Mouse (Mus musculus) retina, embryonic 14.5 days (tissue): ENCODE measurements around the gene Spdya.
A peak's percentile ranks its signal among the peaks of the same experiment; 100 is the strongest.
"Not testable (repeated sequence)": the region's sequence is repeated elsewhere in the genome, so short reads cannot be mapped to it uniquely, and the experiment has no call there.

Experiments used
- DNase-seq: peaks from one replicate; pipeline ENCODE4 v3.0.0-alpha.2; 2015; ENCODE audit warnings: low spot score

Spdya gene

GRCm38 (mm10) chr17:71551757-71552451 is at the start of gene Spdya:
TSS of gene Spdya (plus strand) at chr17:71552061.
- DNase-seq: peak; percentile 95

GRCm38 (mm10) chr17:71506832-71507231 is 45.0 kb upstream of the Spdya start:
- DNase-seq: no peak

- no peak for DNase-seq
These were observed 41.6 kb upstream of the Spdya start for GRCm38 (mm10) chr17:71510297-71510696.

GRCm38 (mm10) chr17:71526302-71526708 is 25.6 kb upstream of the Spdya start:
- DNase-seq: no peak

GRCm38 (mm10) chr17:71526711-71527564 is 24.9 kb upstream of the Spdya start, which contains the start of gene Ndc80:
TSS of gene Ndc80 (minus strand) at chr17:71526857.
- DNase-seq: peak; percentile 97

GRCm38 (mm10) chr17:71528042-71528441 is 23.8 kb upstream of the Spdya start:
- DNase-seq: no peak

- not testable (repeated sequence) for DNase-seq
These were observed 16.3 kb upstream of the Spdya start for GRCm38 (mm10) chr17:71535595-71535994.

GRCm38 (mm10) chr17:71537164-71537563 is 14.7 kb upstream of the Spdya start:
- DNase-seq: no peak

GRCm38 (mm10) chr17:71548586-71548985 is 3.3 kb upstream of the Spdya start:
- peak; percentile 73 for DNase-seq

GRCm38 (mm10) chr17:71551350-71551749 is 511 bp upstream of the Spdya start:
- DNase-seq: no peak

- DNase-seq: peak; percentile 38
These were observed 1.0 kb downstream of the Spdya start for GRCm38 (mm10) chr17:71552901-71553300.

GRCm38 (mm10) chr17:71561631-71562030 is 9.8 kb downstream of the Spdya start:
- peak; percentile 73 for DNase-seq

GRCm38 (mm10) chr17:71579176-71579705 is 27.4 kb downstream of the Spdya start:
- DNase-seq: no peak

GRCm38 (mm10) chr17:71597881-71598658 is 46.2 kb downstream of the Spdya start:
- DNase-seq: no peak

GRCm38 (mm10) chr17:71598659-71599554 is 47.0 kb downstream of the Spdya start:
- DNase-seq: peak; percentile 88

GRCm38 (mm10) chr17:71615638-71616318 is 63.9 kb downstream of the Spdya start, which contains the start of gene Wdr43:
TSS of gene Wdr43 (plus strand) at chr17:71615895.
- DNase-seq: peak; percentile 96

- DNase-seq: peak; percentile 18
These were observed 64.6 kb downstream of the Spdya start for GRCm38 (mm10) chr17:71616319-71617032.

- DNase-seq: no peak
These were observed 65.1 kb downstream of the Spdya start for GRCm38 (mm10) chr17:71617033-71617362.

GRCm38 (mm10) chr17:71617974-71618373 is 66.1 kb downstream of the Spdya start:
- no peak for DNase-seq

GRCm38 (mm10) chr17:71631806-71632205 is 79.9 kb downstream of the Spdya start:
- no peak for DNase-seq
